Mouse (Mus musculus) liver, embryonic 14.5 days (tissue): ENCODE data around the gene Cdkl4. TPM values are rescaled to one million over a fixed set of nuclear protein-coding genes. Genes with fewer than 3 reads are reported as not detected.

ENCODE experiments used
- ATAC-seq: fragments of 200-750 bp; cut with Nextera tagmentation; 2 replicates; pipeline ENCODE4 v1.8.0; 2017; ENCODE audit warnings: moderate number of reproducible peaks, mild to moderate bottlenecking, moderate library complexity; ENCODE audit not compliant: insufficient read depth
- DNase-seq, 3 experiments: peaks; one replicate each; pipeline ENCODE4 v3.0.0-alpha.2; 2012 to 2013; ENCODE audit warnings: low read depth in 3 of 3, low spot score in 3 of 3
- H3K27ac ChIP-seq: fragments of 300-500 bp; sonication (generic); 2 replicates; pipeline ENCODE4 v1.5.1; 2014; ENCODE audit warnings: moderate library complexity, mild to moderate bottlenecking, control low read depth, inconsistent platforms
- H3K27me3 ChIP-seq: fragments of 300-500 bp; sonication (generic); 2 replicates; pipeline ENCODE4 v1.6.1; 2014; ENCODE audit warnings: mild to moderate bottlenecking, low read length, moderate library complexity; ENCODE audit not compliant: control insufficient read depth, insufficient read depth
- H3K36me3 ChIP-seq: fragments of 300-500 bp; sonication (generic); replicated peaks from 2 replicates; pipeline ENCODE4 v1.6.1; 2014; ENCODE audit warnings: low read depth; ENCODE audit not compliant: control insufficient read depth, insufficient read depth
- H3K4me1 ChIP-seq, 2 experiments: fragments of 200-500 bp in 1 of 2; fragments of 300-500 bp in 1 of 2; sonication (generic) in 1 of 2; replicated peaks; 2 replicates each; pipeline ENCODE4 v1.6.1; 2012 to 2014; ENCODE audit warnings: antibody characterized with exemption in 1 of 2, inconsistent platforms in 1 of 2, low read length in 1 of 2; ENCODE audit not compliant: control insufficient read depth in 2 of 2, insufficient read depth in 2 of 2
- H3K4me2 ChIP-seq: fragments of 300-500 bp; sonication (generic); 2 replicates; pipeline ENCODE4 v1.6.1; 2014; ENCODE audit warnings: low read depth, mild to moderate bottlenecking, control low read depth, moderate library complexity
- H3K4me3 ChIP-seq, 2 experiments: fragments of 200-500 bp in 1 of 2; fragments of 300-500 bp in 1 of 2; sonication (generic) in 1 of 2; 2 replicates each; pipeline ENCODE4 v1.5.1; 2012 to 2014; ENCODE audit warnings: low read depth in 2 of 2, low read length in 2 of 2, mild to moderate bottlenecking in 2 of 2, control low read depth in 1 of 2, inconsistent platforms in 1 of 2, moderate library complexity in 1 of 2; ENCODE audit not compliant: insufficient read depth in 1 of 2
- H3K9ac ChIP-seq: fragments of 300-500 bp; sonication (generic); replicated peaks from 2 replicates; pipeline ENCODE4 v1.6.1; 2014; ENCODE audit warnings: mild to moderate bottlenecking, control low read depth, moderate library complexity
- H3K9me3 ChIP-seq: fragments of 300-500 bp; sonication (generic); 2 replicates; pipeline ENCODE4 v1.6.1; 2016; ENCODE audit warnings: low read length, mixed read lengths; ENCODE audit not compliant: control insufficient read depth
- CTCF ChIP-seq: IDR thresholded peaks from 2 replicates; pipeline ENCODE4 v1.5.1; 2016; ENCODE audit warnings: antibody characterized with exemption, low read depth, control low read depth
- EP300 ChIP-seq: IDR thresholded peaks from 2 replicates; pipeline ENCODE4 v1.6.1; 2016; ENCODE audit warnings: antibody characterized with exemption, low read depth
- WGBS: fragments of 180-500 bp; shearing (Covaris S2); extraction: QIAGEN DNeasy Blood & Tissue Kit; methylation state at CpG from one replicate; pipeline ENCODE4 v1.1.7; 2014; ENCODE audit not compliant: insufficient replicate concordance; 5-methylcytosine and 5-hydroxymethylcytosine counted together
- polyA plus RNA-seq, 2 experiments: library from polyadenylated mRNA; depleted of rRNA in 1 of 2; stranded (reverse) in 1 of 2; unstranded in 1 of 2; fragments of >200 nt; fragmentation: Nextera tagmentation in 1 of 2; extraction: Ambion mirVana in 1 of 2; gene quantifications; 2 replicates each; pipeline versions ENCODE4 v1.2.1 to v1.2.3; 2012 to 2014

Gene Cdkl4
- polyA plus RNA-seq (2012; rRNA removed) (0.11 and 0.13 TPM in 2 replicates), polyA plus RNA-seq (2014; fragmentation: Nextera tagmentation; extraction: Ambion mirVana) (0.09 TPM in 1 of 2 replicates, not detected in the other)

DNA sequence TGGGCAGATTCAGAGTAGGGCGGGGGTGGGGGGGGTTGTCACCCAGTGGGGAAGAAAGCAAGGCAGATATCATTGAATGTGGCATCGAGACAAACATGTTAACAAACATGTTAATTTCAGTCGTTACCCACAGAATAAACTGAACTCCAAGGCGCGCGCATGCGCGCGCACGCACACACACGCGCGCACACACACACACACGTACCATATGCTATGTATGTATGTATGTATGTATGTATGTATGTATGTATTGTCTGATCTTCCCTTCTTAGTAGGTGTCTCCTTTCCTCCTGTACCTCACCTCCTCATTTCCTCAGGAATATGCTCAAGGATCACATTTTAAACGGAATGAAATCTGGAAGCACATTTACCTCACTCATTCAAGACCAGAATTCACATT is at the start of gene Cdkl4:
Gene Cdkl4, minus strand, starts transcription at position 175 of the 400 bp plus-strand sequence.
- TF ChIP-seq CTCF = no peak
- TF ChIP-seq EP300 = no peak
- WGBS = 74% methylated on average over 15 of the region's 15 CpGs

DNA sequence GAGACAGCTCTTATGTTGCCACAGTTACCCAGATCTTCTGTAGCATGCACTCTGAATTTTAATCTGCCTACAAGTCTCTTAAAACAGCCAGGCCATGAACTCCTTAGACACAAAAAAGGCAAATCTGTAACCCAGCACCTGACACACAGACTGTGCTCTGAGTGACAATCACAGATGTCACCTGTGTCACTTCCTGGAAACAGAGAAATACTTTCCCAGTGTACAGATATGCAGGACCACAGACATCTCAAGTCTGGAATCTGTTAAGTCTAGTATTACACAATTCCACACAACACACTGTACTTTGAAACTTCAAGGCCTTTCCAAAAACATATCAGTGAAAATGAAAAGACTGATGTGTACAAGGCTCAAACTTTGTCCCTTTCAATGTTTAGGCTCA is 47.4 kb upstream of the Cdkl4 start:
- no peak overlapping the region for H3K9ac ChIP-seq
- TF ChIP-seq CTCF = no peak
- TF ChIP-seq EP300 = no peak
- H3K4me2 ChIP-seq = no peak overlapping the region
- no peaks in the 10 kb centered on the region for H3K27me3 ChIP-seq
- H3K4me3 ChIP-seq = no peak overlapping the region
- no peak overlapping the region for H3K27ac ChIP-seq
- DNase-seq = no peak
- 0 out of 4 replicates have a peak, but pooled peaks cover 0 to 2% of the 10 kb centered on the region in 2 experiments for H3K4me1 ChIP-seq
- no peaks in the 10 kb centered on the region for H3K9me3 ChIP-seq
- no peak for ATAC-seq
- no peaks in the 10 kb centered on the region for H3K36me3 ChIP-seq

More for the DNA sequence above, at the start of gene Cdkl4:
- Histone ChIP-seq H3K9me3 (no peaks in the 10 kb centered on the region), H3K4me2 (peak within 1 kb of the TSS; percentile 64), H3K36me3 (no peaks in the 10 kb centered on the region), H3K27ac (no peak within 1 kb of the TSS), H3K9ac (0 out of 2 replicates have a peak within 1 kb of the TSS, but pooled peaks have one; percentile 12), H3K4me1 (no peaks in the 10 kb centered on the region), H3K4me3 (peak within 1 kb of the TSS in 1 of 2 experiments; percentile 28; a peak in 2 of 4 replicates), H3K27me3 (no peaks in the 10 kb centered on the region)
- DNase-seq (no peak), ATAC-seq (no peak)

DNA sequence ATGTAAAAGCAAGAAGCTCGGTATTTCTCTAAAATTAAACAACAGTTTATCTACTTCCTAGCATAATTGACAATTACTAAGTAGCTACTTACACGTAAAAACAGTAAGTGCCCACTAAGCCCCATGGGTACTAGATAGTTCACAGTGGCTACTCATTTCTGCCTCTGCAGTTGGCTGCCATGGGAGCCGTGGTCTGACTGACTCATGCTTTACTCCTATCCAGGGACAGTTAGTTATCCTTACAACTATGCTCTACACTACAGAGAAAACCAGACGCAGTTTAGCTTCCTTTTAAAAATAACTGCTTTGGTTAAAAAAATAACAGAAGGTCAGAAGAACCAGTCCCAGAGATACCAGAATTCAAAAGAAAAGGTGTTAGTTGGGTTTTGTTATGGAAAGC is 44.1 kb upstream of the Cdkl4 start:
- Histone ChIP-seq H3K9me3 (no peaks in the 10 kb centered on the region), H3K27me3 (no peaks in the 10 kb centered on the region), H3K4me3 (no peak overlapping the region), H3K4me2 (no peak overlapping the region), H3K27ac (no peak overlapping the region), H3K9ac (no peak overlapping the region), H3K36me3 (no peaks in the 10 kb centered on the region), H3K4me1 (0 out of 4 replicates have a peak, but pooled peaks cover 0 to 2% of the 10 kb centered on the region in 2 experiments)
- no peak for DNase-seq
- no peak for ATAC-seq
- TF ChIP-seq EP300 = no peak
- no peak for TF ChIP-seq CTCF
- 66% methylated on average over 4 of the region's 4 CpGs for WGBS

DNA sequence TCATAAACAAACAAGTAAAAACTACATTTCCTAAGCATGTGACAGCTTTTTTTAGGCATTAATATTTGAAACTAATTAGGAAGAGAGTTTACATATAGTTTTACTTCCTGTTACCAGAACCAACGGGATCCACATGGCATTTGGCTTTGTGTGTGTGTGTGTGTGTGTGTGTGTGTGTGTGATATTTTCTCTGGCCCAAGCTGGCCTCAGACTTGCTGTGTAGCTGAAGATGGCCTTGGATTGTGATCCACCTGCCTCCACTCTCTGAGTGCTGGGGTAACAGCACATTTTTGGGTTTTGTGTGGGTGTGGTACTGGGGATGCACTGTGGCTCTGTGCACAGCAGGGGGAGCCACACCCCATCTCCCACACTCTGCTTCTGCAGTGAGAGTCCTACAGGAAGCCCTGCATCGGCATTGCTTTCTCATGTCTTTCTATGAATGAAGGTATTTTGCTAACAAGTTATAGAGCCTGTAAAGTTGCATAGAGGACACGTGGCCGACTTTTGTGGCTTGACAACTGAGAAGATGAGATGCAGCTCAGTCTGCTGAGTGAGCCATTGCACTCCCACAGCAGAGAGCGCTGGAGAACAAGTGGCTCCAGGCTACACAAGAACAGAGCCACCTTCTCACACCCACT is 43.3 kb upstream of the Cdkl4 start:
- WGBS = 41% methylated on average over 5 of the region's 5 CpGs
- Histone ChIP-seq H3K36me3 (no peaks in the 10 kb centered on the region), H3K9ac (no peak overlapping the region), H3K4me2 (no peak overlapping the region), H3K27me3 (no peaks in the 10 kb centered on the region), H3K27ac (no peak overlapping the region), H3K4me1 (0 out of 4 replicates have a peak, but pooled peaks cover 0 to 2% of the 10 kb centered on the region in 2 experiments), H3K9me3 (no peaks in the 10 kb centered on the region), H3K4me3 (no peak overlapping the region)
- peak in 1 of 3 experiments; percentile 6 for DNase-seq
- ATAC-seq = no peak
- peak; percentile 85 for TF ChIP-seq CTCF
- TF ChIP-seq EP300 = no peak

DNA sequence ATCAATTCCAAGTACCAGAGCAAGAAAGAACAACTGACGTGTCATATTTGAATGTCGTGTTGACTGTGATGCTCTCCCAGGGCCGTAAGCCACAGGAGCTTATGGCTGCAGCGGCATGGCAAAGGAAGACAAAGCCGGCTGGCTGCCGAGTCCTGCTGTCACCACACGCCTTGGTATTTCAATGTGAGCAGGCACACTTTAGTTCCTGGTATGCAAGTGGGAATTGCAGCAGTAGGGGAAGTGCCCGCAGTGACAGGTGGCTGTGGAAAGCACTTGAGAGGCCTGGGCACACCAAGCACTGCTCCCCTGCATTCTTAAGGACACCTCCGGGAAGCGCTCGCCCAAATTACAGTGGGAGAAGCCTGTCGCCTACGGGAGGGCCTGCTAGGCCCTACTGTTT is 41.9 kb upstream of the Cdkl4 start:
- H3K4me2 ChIP-seq = no peak overlapping the region
- no peaks in the 10 kb centered on the region for H3K36me3 ChIP-seq
- no peak overlapping the region for H3K9ac ChIP-seq
- no peak overlapping the region for H3K4me3 ChIP-seq
- DNase-seq (no peak), ATAC-seq (no peak)
- no peaks in the 10 kb centered on the region for H3K4me1 ChIP-seq
- TF ChIP-seq EP300 = no peak
- TF ChIP-seq CTCF = no peak
- H3K27ac ChIP-seq = no peak overlapping the region
- no peaks in the 10 kb centered on the region for H3K27me3 ChIP-seq
- WGBS = 81% methylated on average over 13 of the region's 13 CpGs
- no peaks in the 10 kb centered on the region for H3K9me3 ChIP-seq
